Mouse (Mus musculus) heart, embryonic 13.5 days (tissue): ENCODE results near the gene Hoxb8. TPM values are rescaled to one million over a fixed set of nuclear protein-coding genes. Genes with fewer than 3 reads are reported as not detected.

Source experiments
- ATAC-seq: fragments of 200-750 bp; cut with Nextera tagmentation; 2 replicates; pipeline ENCODE4 v1.8.0; 2017; ENCODE audit warnings: moderate TSS enrichment; ENCODE audit not compliant: insufficient number of reproducible peaks, low FRiP score, low TSS enrichment; ENCODE audit errors: extremely low read depth
- H3K27ac ChIP-seq: fragments of 300-500 bp; sonication (generic); replicated peaks from 2 replicates; pipeline ENCODE4 v1.5.1; 2015; ENCODE audit warnings: moderate library complexity, mild to moderate bottlenecking, inconsistent platforms
- H3K27me3 ChIP-seq: fragments of 300-500 bp; sonication (generic); replicated peaks from 2 replicates; pipeline ENCODE4 v1.6.1; 2015; ENCODE audit warnings: mild to moderate bottlenecking, inconsistent platforms
- H3K36me3 ChIP-seq: fragments of 300-500 bp; sonication (generic); 2 replicates; pipeline ENCODE4 v1.6.1; 2015; ENCODE audit warnings: mild to moderate bottlenecking, inconsistent platforms
- H3K4me1 ChIP-seq: fragments of 300-500 bp; sonication (generic); 2 replicates; pipeline ENCODE4 v1.6.1; 2015; ENCODE audit warnings: inconsistent platforms
- H3K4me2 ChIP-seq: fragments of 300-500 bp; sonication (generic); 2 replicates; pipeline ENCODE4 v1.6.1; 2015; ENCODE audit warnings: inconsistent platforms, mild to moderate bottlenecking, moderate library complexity
- H3K4me3 ChIP-seq: fragments of 300-500 bp; sonication (generic); 2 replicates; pipeline ENCODE4 v1.5.1; 2015; ENCODE audit warnings: moderate library complexity, mild to moderate bottlenecking, inconsistent platforms
- H3K9ac ChIP-seq: fragments of 300-500 bp; sonication (generic); 2 replicates; pipeline ENCODE4 v1.6.1; 2015; ENCODE audit warnings: inconsistent platforms, mild to moderate bottlenecking, moderate library complexity
- H3K9me3 ChIP-seq: fragments of 300-500 bp; sonication (generic); 2 replicates; pipeline ENCODE4 v1.6.1; 2016; ENCODE audit warnings: inconsistent platforms
- WGBS: fragments of 180-500 bp; shearing (Covaris S2); methylation state at CpG from one replicate; pipeline ENCODE4 v1.1.7; 2015; ENCODE audit warnings: mixed read lengths; 5-methylcytosine and 5-hydroxymethylcytosine counted together
- polyA plus RNA-seq: library from polyadenylated mRNA; unstranded; fragments of >200 nt; fragmentation: Nextera tagmentation; extraction: Ambion mirVana; gene quantifications from 2 replicates; pipeline ENCODE4 v1.2.1, GENCODE M21; 2015

Hoxb8 gene
- polyA plus RNA-seq, 1 experiment from 2014 or later, result not detected

- 0% methylated on average over 1 of the region's 1 CpGs for WGBS
- Histone ChIP-seq H3K9ac (no peak overlapping the region), H3K4me2 (no peak overlapping the region), H3K9me3 (no peaks in the 10 kb centered on the region), H3K27ac (no peak overlapping the region), H3K27me3 (peaks cover 100% of the 10 kb centered on the region), H3K4me3 (no peak overlapping the region), H3K4me1 (no peaks in the 10 kb centered on the region), H3K36me3 (no peaks in the 10 kb centered on the region)
- no peak for ATAC-seq
Observed at GRCm38 (mm10) chr11:96259511-96259910, 22.2 kb upstream of the Hoxb8 start.

DNA sequence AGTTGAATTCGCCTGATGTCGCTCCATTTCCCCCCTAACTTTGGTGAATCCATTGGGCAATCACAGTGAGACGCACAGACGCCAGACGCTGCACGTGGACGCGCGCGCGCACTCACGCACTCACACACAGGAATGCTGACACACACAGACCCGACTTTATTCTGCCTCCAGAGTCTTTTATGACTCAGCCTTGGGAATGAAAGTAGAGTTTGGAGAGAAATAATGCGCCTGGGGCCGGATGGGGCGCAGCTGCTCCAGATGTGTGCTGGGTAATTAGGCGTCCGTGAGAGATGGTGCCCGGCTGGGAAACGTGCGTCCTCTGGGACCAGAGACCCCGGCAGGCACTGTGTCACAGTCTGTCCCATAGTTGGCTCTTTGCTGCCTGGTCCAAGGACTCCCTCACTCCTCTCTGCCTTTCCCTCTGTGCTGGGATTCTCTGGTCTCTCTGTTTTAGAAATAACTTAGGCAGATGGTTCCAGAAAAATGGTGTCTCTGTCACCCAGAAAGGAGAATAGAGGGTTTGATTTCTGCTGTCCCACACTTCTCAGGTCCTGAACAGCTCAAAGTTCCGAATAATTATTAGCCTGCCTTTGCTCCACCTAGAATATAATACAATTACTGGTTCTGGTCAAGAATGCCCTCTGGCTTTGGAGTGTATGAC lies 21.3 kb upstream of the Hoxb8 start:
- no peak for ATAC-seq
- no peak overlapping the region for H3K27ac ChIP-seq
- H3K4me2 ChIP-seq, result no peak overlapping the region
- H3K27me3 ChIP-seq, result peaks cover 100% of the 10 kb centered on the region
- no peak overlapping the region for H3K9ac ChIP-seq
- H3K4me3 ChIP-seq, result no peak overlapping the region
- no peaks in the 10 kb centered on the region for H3K36me3 ChIP-seq
- H3K9me3 ChIP-seq, result no peaks in the 10 kb centered on the region
- 3% methylated on average over 23 of the region's 23 CpGs for WGBS
- no peaks in the 10 kb centered on the region for H3K4me1 ChIP-seq

- no peak overlapping the region for H3K4me2 ChIP-seq
- H3K9me3 ChIP-seq, result no peaks in the 10 kb centered on the region
- 2% methylated on average over 24 of the region's 24 CpGs for WGBS
- no peak overlapping the region for H3K4me3 ChIP-seq
- H3K27me3 ChIP-seq, result peaks cover 100% of the 10 kb centered on the region
- no peak for ATAC-seq
- H3K36me3 ChIP-seq, result no peaks in the 10 kb centered on the region
- no peaks in the 10 kb centered on the region for H3K4me1 ChIP-seq
- no peak overlapping the region for H3K27ac ChIP-seq
- H3K9ac ChIP-seq, result no peak overlapping the region
Observed at GRCm38 (mm10) chr11:96261323-96261890, 20.3 kb upstream of the Hoxb8 start.

GRCm38 (mm10) chr11:96262262-96262830 lies 19.4 kb upstream of the Hoxb8 start:
- H3K4me1 ChIP-seq, result no peaks in the 10 kb centered on the region
- no peaks in the 10 kb centered on the region for H3K36me3 ChIP-seq
- no peak overlapping the region for H3K4me3 ChIP-seq
- no peaks in the 10 kb centered on the region for H3K9me3 ChIP-seq
- H3K27ac ChIP-seq, result no peak overlapping the region
- H3K27me3 ChIP-seq, result peaks cover 100% of the 10 kb centered on the region
- ATAC-seq, result no peak
- H3K4me2 ChIP-seq, result no peak overlapping the region
- WGBS, result 5% methylated on average over 6 of the region's 6 CpGs
- no peak overlapping the region for H3K9ac ChIP-seq

- 1% methylated on average over 33 of the region's 33 CpGs for WGBS
- no peak overlapping the region for H3K4me3 ChIP-seq
Observed at GRCm38 (mm10) chr11:96263636-96264389, 17.9 kb upstream of the Hoxb8 start.

DNA sequence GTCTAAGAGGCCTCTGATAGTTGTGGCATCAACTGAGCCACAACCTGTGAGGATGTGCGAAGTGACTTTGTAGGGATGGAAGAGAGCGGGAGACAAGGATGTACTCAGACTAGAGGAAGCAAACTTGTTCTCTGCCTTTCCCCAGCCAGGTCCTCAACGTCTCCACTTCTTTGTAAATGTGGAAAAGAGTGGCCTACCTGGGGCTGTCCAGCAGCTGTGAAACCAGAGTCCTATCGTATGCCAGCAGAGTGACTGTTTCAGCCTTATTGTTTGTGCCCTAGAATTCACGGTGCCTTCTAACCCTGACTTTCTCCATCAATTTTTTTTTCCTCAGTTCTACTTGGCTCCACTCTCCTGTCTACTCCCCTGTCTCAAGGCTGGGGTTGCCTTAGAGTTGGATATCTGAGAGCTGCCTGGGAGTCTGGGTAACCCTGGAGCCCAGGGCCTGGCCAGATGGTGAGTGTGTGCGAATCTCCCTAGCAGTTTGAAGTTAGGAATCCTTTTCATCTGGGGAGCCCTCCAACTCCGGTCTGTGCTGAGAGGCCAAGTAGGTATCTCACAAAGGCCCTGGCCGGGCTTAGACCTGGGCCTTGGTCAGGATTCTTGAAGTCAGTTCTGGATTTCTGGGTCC lies 17.2 kb upstream of the Hoxb8 start:
- H3K4me2 ChIP-seq, result no peak overlapping the region
- no peak overlapping the region for H3K4me3 ChIP-seq
- no peak overlapping the region for H3K9ac ChIP-seq
- H3K27ac ChIP-seq, result no peak overlapping the region
- 11% methylated on average over 8 of the region's 8 CpGs for WGBS
- H3K4me1 ChIP-seq, result no peaks in the 10 kb centered on the region
- H3K9me3 ChIP-seq, result no peaks in the 10 kb centered on the region
- no peak for ATAC-seq
- H3K36me3 ChIP-seq, result no peaks in the 10 kb centered on the region
- peaks cover 99% of the 10 kb centered on the region for H3K27me3 ChIP-seq

More at GRCm38 (mm10) chr11:96263636-96264389, 17.9 kb upstream of the Hoxb8 start:
- ATAC-seq, result no peak
- Histone ChIP-seq H3K9me3 (no peaks in the 10 kb centered on the region), H3K27me3 (peaks cover 99% of the 10 kb centered on the region), H3K9ac (no peak overlapping the region), H3K36me3 (no peaks in the 10 kb centered on the region), H3K27ac (no peak overlapping the region), H3K4me2 (no peak overlapping the region), H3K4me1 (no peaks in the 10 kb centered on the region)

DNA sequence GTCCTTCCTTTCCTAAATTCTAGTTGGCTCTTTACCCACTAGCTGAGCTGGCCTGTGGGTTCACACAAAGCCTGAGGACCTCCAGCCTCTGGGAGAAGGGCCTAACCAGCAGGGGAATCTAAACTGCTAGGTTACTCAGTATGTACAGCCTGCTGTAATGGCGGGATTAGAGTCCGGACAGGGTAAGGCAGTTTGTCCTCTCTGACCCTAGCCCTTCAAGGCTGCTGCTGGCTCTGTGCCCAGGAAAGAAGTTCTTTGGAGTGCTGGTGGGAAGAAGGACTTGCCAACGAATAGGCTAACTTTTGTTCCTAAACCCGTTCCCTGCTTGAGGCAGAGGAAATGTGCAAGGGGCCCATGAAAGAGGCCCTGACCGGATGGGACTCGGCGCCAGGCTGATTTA lies 15.8 kb upstream of the Hoxb8 start:
- H3K4me1 ChIP-seq, result peaks cover 3% of the 10 kb centered on the region; the same call in 1 of the 2 replicates
- WGBS, result 2% methylated on average over 7 of the region's 7 CpGs

GRCm38 (mm10) chr11:96267021-96267920 lies 14.4 kb upstream of the Hoxb8 start:
- no peak overlapping the region for H3K9ac ChIP-seq
- H3K36me3 ChIP-seq, result no peaks in the 10 kb centered on the region
- peaks cover 99% of the 10 kb centered on the region for H3K27me3 ChIP-seq
- no peak overlapping the region for H3K4me3 ChIP-seq
- H3K4me1 ChIP-seq, result peaks cover 16% of the 10 kb centered on the region
- no peak for ATAC-seq
- H3K27ac ChIP-seq, result no peak overlapping the region
- H3K4me2 ChIP-seq, result no peak overlapping the region
- WGBS, result 17% methylated on average over 7 of the region's 7 CpGs
- no peaks in the 10 kb centered on the region for H3K9me3 ChIP-seq

More for the DNA sequence above, 15.8 kb upstream of the Hoxb8 start:
- no peak overlapping the region for H3K27ac ChIP-seq
- H3K4me3 ChIP-seq, result no peak overlapping the region
- no peak for ATAC-seq
- H3K36me3 ChIP-seq, result no peaks in the 10 kb centered on the region
- no peaks in the 10 kb centered on the region for H3K9me3 ChIP-seq
- H3K9ac ChIP-seq, result no peak overlapping the region
- H3K27me3 ChIP-seq, result peaks cover 99% of the 10 kb centered on the region
- no peak overlapping the region for H3K4me2 ChIP-seq

DNA sequence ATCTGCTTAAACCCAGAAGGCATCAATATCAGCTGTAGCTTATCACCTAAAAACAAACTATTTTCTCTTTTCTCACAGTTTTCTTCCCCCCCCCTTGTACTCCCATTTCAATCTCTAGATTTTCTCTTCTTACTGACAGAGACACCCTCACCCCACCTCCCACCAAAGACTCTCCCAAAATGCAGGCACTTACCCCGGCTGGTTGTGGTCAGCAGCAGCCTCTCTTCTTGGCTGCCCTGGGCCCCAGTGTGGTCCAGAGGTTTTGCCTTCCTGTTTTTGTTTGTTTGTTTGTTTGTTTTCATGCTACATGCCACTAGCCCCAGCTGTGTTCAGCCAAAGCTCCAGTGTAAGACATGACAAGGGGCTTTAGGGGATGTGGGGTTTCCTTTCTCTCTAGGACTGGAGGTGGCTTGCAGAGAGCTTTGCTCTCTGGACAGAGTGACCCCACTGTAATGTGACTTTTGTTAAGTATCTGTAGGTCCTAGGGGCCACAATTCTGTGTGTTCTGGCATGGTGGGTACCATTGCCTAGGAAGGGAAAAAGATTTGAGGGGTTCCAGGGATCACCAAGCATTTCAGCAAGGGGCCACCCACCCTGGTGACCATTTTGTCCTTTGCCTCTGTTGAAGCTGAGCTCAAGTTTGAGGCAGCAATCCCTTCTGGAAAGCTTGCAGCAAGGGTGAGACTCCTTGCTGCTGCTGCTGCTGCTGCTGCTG lies 13.5 kb upstream of the Hoxb8 start:
- Histone ChIP-seq H3K4me2 (no peak overlapping the region), H3K4me3 (no peak overlapping the region), H3K9ac (no peak overlapping the region), H3K4me1 (peaks cover 19% of the 10 kb centered on the region), H3K36me3 (no peaks in the 10 kb centered on the region), H3K9me3 (no peaks in the 10 kb centered on the region), H3K27ac (no peak overlapping the region), H3K27me3 (peaks cover 99% of the 10 kb centered on the region)
- ATAC-seq, result no peak
- WGBS, result 0% methylated on average over 1 of the region's 1 CpGs

DNA sequence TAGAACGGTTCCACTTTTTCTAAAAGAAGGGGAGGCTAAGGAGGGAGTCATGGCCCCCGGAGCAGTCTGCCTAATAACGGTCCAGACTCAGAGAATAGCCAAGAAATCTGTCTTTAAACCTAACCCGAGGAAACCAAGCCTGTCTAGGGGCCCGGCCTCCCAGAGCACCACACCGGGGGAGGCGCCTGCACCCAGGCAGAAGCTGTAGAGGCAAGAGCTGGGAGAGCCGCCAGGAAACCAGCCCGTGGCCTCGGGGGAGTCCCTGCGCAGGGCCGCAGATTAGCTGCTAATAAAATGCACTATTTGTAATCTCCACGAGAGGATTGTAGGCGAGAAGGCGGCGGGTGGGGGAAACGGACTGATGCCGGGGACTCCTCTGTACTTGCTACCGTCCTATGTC lies 11.8 kb upstream of the Hoxb8 start:
- peaks cover 19% of the 10 kb centered on the region for H3K4me1 ChIP-seq
- no peak overlapping the region for H3K4me2 ChIP-seq
- no peaks in the 10 kb centered on the region for H3K9me3 ChIP-seq
- ATAC-seq, result no peak
- H3K36me3 ChIP-seq, result no peaks in the 10 kb centered on the region
- no peak overlapping the region for H3K27ac ChIP-seq
- H3K4me3 ChIP-seq, result no peak overlapping the region
- peaks cover 99% of the 10 kb centered on the region for H3K27me3 ChIP-seq
- under 1% methylated on average over 19 of the region's 19 CpGs for WGBS
- H3K9ac ChIP-seq, result no peak overlapping the region
